Mouse (Mus musculus) CH12.LX (cell line): ENCODE measurements around the gene Arl4c. TPM values are rescaled to one million over a fixed set of nuclear protein-coding genes. Genes with fewer than 3 reads are reported as not detected.

Experiments
- DNase-seq: peaks from one replicate; pipeline ENCODE4 v3.0.0-alpha.2; 2013; ENCODE audit errors: extremely low read depth
- H3K27ac ChIP-seq: 2 replicates; pipeline ENCODE4 v1.5.1; 2012; ENCODE audit warnings: low read depth, mild to moderate bottlenecking, control low read depth, moderate library complexity; ENCODE audit not compliant: insufficient read depth
- H3K27me3 ChIP-seq: replicated peaks from 2 replicates; pipeline ENCODE3; 2012; ENCODE audit warnings: inconsistent platforms
- H3K36me3 ChIP-seq, 2 experiments: replicated peaks in 1 of 2; 2 replicates each; pipeline versions ENCODE3 to v1.6.1; 2012; ENCODE audit warnings: inconsistent platforms in 1 of 2, low read length in 1 of 2, mild to moderate bottlenecking in 1 of 2, mixed read lengths in 1 of 2, moderate library complexity in 1 of 2; ENCODE audit not compliant: control insufficient read depth in 1 of 2, insufficient read depth in 1 of 2
- H3K4me1 ChIP-seq, 2 experiments: 2 replicates each; pipeline ENCODE4 v1.6.1; 2012; ENCODE audit warnings: inconsistent platforms in 1 of 2, moderate library complexity in 1 of 2; ENCODE audit not compliant: insufficient read depth in 2 of 2, control insufficient read depth in 1 of 2
- H3K4me2 ChIP-seq: 2 replicates; pipeline ENCODE4 v1.6.1; 2012; ENCODE audit warnings: low read depth, mild to moderate bottlenecking, control low read depth; ENCODE audit not compliant: poor library complexity, insufficient read depth, severe bottlenecking
- H3K4me3 ChIP-seq, 3 experiments: fragments of 150-350 bp in 1 of 3; sonication (generic) in 1 of 3; replicated peaks in 1 of 3; 2 replicates each; pipeline versions ENCODE3 to v1.5.1; 2011 to 2012; ENCODE audit warnings: low read depth in 2 of 3, low read length in 2 of 3, mild to moderate bottlenecking in 2 of 3, moderate library complexity in 2 of 3, control low read depth in 1 of 3, improper control_type of control experiment in 1 of 3, inconsistent platforms in 1 of 3, mixed read lengths in 1 of 3; ENCODE audit not compliant: poor library complexity in 1 of 3
- H3K79me2 ChIP-seq: replicated peaks from 2 replicates; pipeline ENCODE4 v1.6.1; 2012; ENCODE audit warnings: mild to moderate bottlenecking, moderate library complexity; ENCODE audit not compliant: control insufficient read depth, poor library complexity, insufficient read depth, severe bottlenecking; ENCODE audit errors: extremely low read depth
- H3K9ac ChIP-seq: 2 replicates; pipeline ENCODE4 v1.6.1; 2012; ENCODE audit warnings: low read depth, mild to moderate bottlenecking, control low read depth, moderate library complexity; ENCODE audit not compliant: insufficient read depth
- H3K9me3 ChIP-seq: replicated peaks from 2 replicates; pipeline ENCODE3; 2012; ENCODE audit warnings: low read length, inconsistent platforms, mixed read lengths
- CHD1 ChIP-seq: IDR thresholded peaks from 2 replicates; pipeline ENCODE4 v1.6.1; 2012; ENCODE audit warnings: low read depth, low read length, improper control_type of control experiment, inconsistent platforms
- CTCF ChIP-seq, 2 experiments: IDR thresholded peaks in 1 of 2; conservative IDR thresholded peaks in 1 of 2; 2 replicates each; pipeline ENCODE4 v1.5.1; 2011 to 2012; ENCODE audit warnings: low read depth in 2 of 2, low read length in 2 of 2, improper control_type of control experiment in 1 of 2, inconsistent platforms in 1 of 2, mild to moderate bottlenecking in 1 of 2, moderate library complexity in 1 of 2
- E2F4 ChIP-seq: IDR thresholded peaks from 2 replicates; pipeline ENCODE4 v1.6.1; 2011; ENCODE audit warnings: low read depth, low read length, improper control_type of control experiment; ENCODE audit not compliant: insufficient replicate concordance
- JUN ChIP-seq: IDR thresholded peaks from 2 replicates; pipeline ENCODE4 v1.6.1; 2011; ENCODE audit warnings: low read depth, mild to moderate bottlenecking, low read length, improper control_type of control experiment, moderate library complexity; ENCODE audit not compliant: insufficient read depth
- JUND ChIP-seq: conservative IDR thresholded peaks from 2 replicates; pipeline ENCODE4 v1.6.1; 2011; ENCODE audit warnings: low read depth, low read length, improper control_type of control experiment
- MAFK ChIP-seq: IDR thresholded peaks from 2 replicates; pipeline ENCODE4 v1.6.1; 2011; ENCODE audit warnings: low read length, improper control_type of control experiment; ENCODE audit not compliant: insufficient replicate concordance
- MAZ ChIP-seq: IDR thresholded peaks from 2 replicates; pipeline ENCODE4 v1.6.1; 2012; ENCODE audit warnings: low read depth, mild to moderate bottlenecking, inconsistent platforms, low read length, improper control_type of control experiment, moderate library complexity
- MEF2A ChIP-seq: IDR thresholded peaks from 2 replicates; pipeline ENCODE4 v1.6.1; 2014; ENCODE audit warnings: low read depth, mild to moderate bottlenecking, inconsistent platforms, low read length, improper control_type of control experiment, borderline replicate concordance
- NELFE ChIP-seq: IDR thresholded peaks from 2 replicates; pipeline ENCODE4 v1.6.1; 2011; ENCODE audit warnings: low read depth, low read length, improper control_type of control experiment
- NRF1 ChIP-seq: IDR thresholded peaks from 2 replicates; pipeline ENCODE4 v1.6.1; 2014; ENCODE audit warnings: low read depth, mild to moderate bottlenecking, inconsistent platforms, low read length, improper control_type of control experiment, moderate library complexity
- PAX5 ChIP-seq: IDR thresholded peaks from 2 replicates; pipeline ENCODE4 v1.6.1; 2012; ENCODE audit warnings: low read length, inconsistent platforms, mixed read lengths
- RAD21 ChIP-seq: IDR thresholded peaks from 2 replicates; pipeline ENCODE4 v1.6.1; 2011; ENCODE audit warnings: low read depth, mild to moderate bottlenecking, low read length, improper control_type of control experiment, moderate library complexity
- SMC3 ChIP-seq: IDR thresholded peaks from 2 replicates; pipeline ENCODE4 v1.6.1; 2011; ENCODE audit warnings: low read depth, low read length, improper control_type of control experiment
- TBP ChIP-seq: conservative IDR thresholded peaks from 2 replicates; pipeline ENCODE4 v1.6.1; 2011; ENCODE audit warnings: low read depth, low read length, improper control_type of control experiment
- ZKSCAN1 ChIP-seq: IDR thresholded peaks from 2 replicates; pipeline ENCODE4 v1.6.1; 2012; ENCODE audit warnings: low read depth, inconsistent platforms, low read length, improper control_type of control experiment, borderline replicate concordance
- ZMIZ1 ChIP-seq: IDR thresholded peaks from 2 replicates; pipeline ENCODE4 v1.6.1; 2012; ENCODE audit warnings: low read depth, mild to moderate bottlenecking, inconsistent platforms, low read length, improper control_type of control experiment
- ZNF384 ChIP-seq: IDR thresholded peaks from 2 replicates; pipeline ENCODE4 v1.6.1; 2012; ENCODE audit warnings: low read depth, low read length, improper control_type of control experiment, inconsistent platforms
- dilution Hi-C: fragments of 300-500 bp; cut with MboI; formaldehyde crosslinking; loops from 2 replicates; pipeline ENCODE4 v1.14.3; 2020; ENCODE audit warnings: low sequenced_read_pairs; ENCODE audit not compliant: extremely low pct_unique_long_range_greater_than_20kb, extremely low pct_ligation_motif_present
- in situ Hi-C: fragments of 300-500 bp; cut with MboI; formaldehyde crosslinking; loops from 3 replicates; pipeline ENCODE4 v1.14.3; 2019; ENCODE audit warnings: low sequenced_read_pairs, low pct_ligation_motif_present, low pct_unique_long_range_greater_than_20kb, mixed read lengths
- polyA plus RNA-seq: library from polyadenylated mRNA; unstranded; fragments of >175 nt; gene quantifications from 2 replicates; pipeline ENCODE4 v1.2.1, GENCODE M21; 2012; ENCODE audit warnings: low read depth; ENCODE audit not compliant: insufficient read length
- total RNA-seq, 2 experiments: library from RNA; depleted of rRNA; stranded (reverse); fragments of 300-350 nt in 1 of 2; fragments of >200 nt in 1 of 2; gene quantifications; 2 replicates each; pipeline ENCODE4 v1.2.3; 2012 to 2014

The Arl4c gene
- total and polyA plus RNA-seq, 3 experiments: 25.8 to 33.9 (median 31.6) TPM

DNA sequence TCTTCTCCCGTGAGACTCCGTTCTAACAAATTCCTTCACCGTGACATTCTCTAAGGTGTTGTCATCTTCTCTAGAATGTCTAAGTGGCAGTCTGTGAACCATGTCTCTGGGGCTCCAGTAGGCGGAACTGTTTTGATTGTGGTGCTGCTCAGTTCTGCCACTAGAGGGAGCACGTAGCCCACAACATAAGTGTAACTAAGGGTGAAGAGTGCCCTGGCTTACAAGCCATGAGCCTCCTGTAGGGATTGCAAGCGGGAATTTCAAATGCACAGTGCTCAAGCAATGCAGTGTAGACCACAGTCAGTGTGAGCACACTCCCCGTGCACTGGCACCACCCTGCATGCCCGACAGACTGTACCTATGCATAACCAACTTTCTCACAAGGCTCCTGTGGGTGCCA, 43.2 kb upstream of the Arl4c start:
- in situ Hi-C loops: loop anchor here (25.0 kb wide), 1 partner anchor 442 kb away; no protein-coding TSS in a partner anchor
- H3K79me2 ChIP-seq: no peaks in the 10 kb centered on the region
- DNase-seq: peak; percentile 75
- H3K4me3 ChIP-seq: no peak overlapping the region
- H3K27ac ChIP-seq: no peak overlapping the region
- H3K9ac ChIP-seq: no peak overlapping the region
- H3K4me2 ChIP-seq: no peak overlapping the region
- no peaks in the 10 kb centered on the region for H3K27me3 ChIP-seq
- H3K36me3 ChIP-seq: no peaks in the 10 kb centered on the region
- no peak for TF ChIP-seq ZKSCAN1
- TF ChIP-seq SMC3: peak; percentile 58
- TF ChIP-seq CTCF (conservative IDR thresholded peaks at IDR 0.05 in 1 of 2, IDR thresholded peaks at IDR 0.05 in 1 of 2; ENCODE audit: low read depth in 2 of 2, low read length in 2 of 2): peak; percentile 61 to 90
- peak; percentile 45; the same call in 1 of the 2 replicates for TF ChIP-seq NELFE
- TF ChIP-seq TBP: no peak
- TF ChIP-seq RAD21: peak; percentile 79
- dilution Hi-C loops: no loop called here
- peaks cover 66% of the 10 kb centered on the region for H3K9me3 ChIP-seq
- H3K4me1 ChIP-seq: no peaks in the 10 kb centered on the region; a peak in 1 of 4 replicates

DNA sequence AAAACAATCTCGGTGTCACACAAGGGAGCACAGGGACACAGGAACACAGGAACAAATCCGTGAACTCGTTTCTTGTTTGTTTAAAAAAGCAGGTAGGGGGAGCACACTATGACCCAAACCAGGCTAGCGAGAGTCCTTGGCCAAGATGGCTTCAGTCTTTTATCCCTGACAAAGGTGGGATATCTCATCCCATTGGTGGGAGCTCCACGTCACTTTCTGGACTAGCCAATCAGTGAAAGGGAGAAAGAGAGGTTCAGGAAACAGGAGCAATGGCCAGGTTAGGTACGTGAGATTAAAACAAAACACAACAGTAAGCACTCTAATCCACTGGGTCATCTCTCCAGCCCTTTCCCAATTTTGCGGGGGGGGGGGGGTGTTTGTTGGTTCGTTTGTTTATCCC, 42.2 kb upstream of the Arl4c start:
- Histone ChIP-seq H3K27me3 (no peaks in the 10 kb centered on the region), H3K79me2 (no peaks in the 10 kb centered on the region), H3K4me3 (no peak overlapping the region), H3K36me3 (no peaks in the 10 kb centered on the region), H3K4me1 (no peaks in the 10 kb centered on the region; a peak in 1 of 4 replicates), H3K4me2 (no peak overlapping the region), H3K9ac (no peak overlapping the region), H3K9me3 (peaks cover 62% of the 10 kb centered on the region), H3K27ac (no peak overlapping the region)
- dilution Hi-C loops (no loop called here), in situ Hi-C loops (loop anchor here (25.0 kb wide), 1 partner anchor 443 kb away; no protein-coding TSS in a partner anchor)
- TF ChIP-seq CHD1: no peak
- no peak for TF ChIP-seq JUND
- no peak for TF ChIP-seq ZMIZ1
- no peak for TF ChIP-seq ZNF384
- TF ChIP-seq JUN: no peak
- TF ChIP-seq MAZ: no peak
- TF ChIP-seq NELFE: no peak
- no peak for TF ChIP-seq NRF1
- no peak for TF ChIP-seq TBP
- TF ChIP-seq MEF2A: no peak
- TF ChIP-seq E2F4: no peak
- TF ChIP-seq PAX5: no peak
- no peak for TF ChIP-seq MAFK
- DNase-seq: no peak
